Mouse (Mus musculus) heart, adult 9 months (tissue): ENCODE data around the gene Vmn2r25.
"Not testable (repeated sequence)": the region's sequence is repeated elsewhere in the genome, so short reads cannot be mapped to it uniquely, and the experiment has no call there.

Experiments used
- DNase-seq, 2 experiments: peaks; one replicate each; pipeline ENCODE4 v3.0.0; 2022; ENCODE audit warnings: low spot score in 2 of 2

Gene Vmn2r25

GRCm38 (mm10) chr6:123853363-123853762, at the start of gene Vmn2r25:
Vmn2r25 (minus strand) TSS chr6:123853463.
- DNase-seq, result not testable (repeated sequence)

- DNase-seq, result no peak
These were observed 33.3 kb downstream of the Vmn2r25 start for GRCm38 (mm10) chr6:123819951-123820350.

GRCm38 (mm10) chr6:123810291-123810690, 43.0 kb downstream of the Vmn2r25 start:
- not testable (repeated sequence) for DNase-seq

GRCm38 (mm10) chr6:123793746-123794145, 59.5 kb downstream of the Vmn2r25 start:
- DNase-seq, result no peak

- DNase-seq, result no peak
These were observed 68.4 kb downstream of the Vmn2r25 start for GRCm38 (mm10) chr6:123784857-123785256.

- DNase-seq, result no peak
These were observed 74.7 kb downstream of the Vmn2r25 start, which contains the start of gene Vmn2r24 for GRCm38 (mm10) chr6:123778579-123778978. Vmn2r24 (plus strand) TSS chr6:123778879.
